Comparison of ENCODE assay signal across 10 mouse cellular contexts in the genomic region with DNA sequence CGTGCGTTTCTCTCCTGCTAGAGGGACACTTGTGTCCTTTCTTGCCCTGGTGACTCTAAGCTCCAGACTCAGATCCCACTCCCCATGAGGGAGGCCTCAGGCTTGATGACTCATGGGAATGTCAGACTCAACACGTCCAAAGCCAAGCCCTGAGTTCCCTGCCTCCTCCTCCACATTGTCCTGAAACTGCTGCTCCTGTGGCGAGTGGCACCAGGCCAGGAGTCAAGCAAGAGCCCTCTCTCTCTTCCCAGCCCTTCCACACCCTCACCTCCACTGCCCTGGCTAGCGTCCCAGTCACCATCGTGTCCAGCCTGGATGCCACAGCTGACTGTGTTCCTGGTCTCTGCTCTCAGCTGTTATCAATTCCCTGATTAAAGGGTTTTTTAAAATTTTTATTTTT.
A peak's percentile ranks its signal among the peaks of the same experiment; 100 is the strongest.
DNase-seq lines count a peak whose midpoint lies in the region; ATAC-seq and TF ChIP-seq lines count a peak whose summit lies in the region.
"Had no signal": no experiment of that assay in that cellular context is flagged by ENCODE, and none has a peak within 500 bp of the region (broad histone marks: within the 10 kb centered on the region; RNA-seq: fewer than 3 reads in every experiment).

No protein-coding gene starts in this region.

- H3K27me3 ChIP-seq in kidney, embryonic 16.5 days (ENCODE audit: insufficient read depth, low read length): no peaks in the 10 kb centered on the region
- H3K27me3 ChIP-seq in stomach, embryonic 16.5 days (ENCODE audit: control insufficient read depth, insufficient read depth, low read length): no peaks in the 10 kb centered on the region
- no peaks in the 10 kb centered on the region for H3K27me3 ChIP-seq in thymus, adult 2 months (ENCODE audit: control insufficient read depth, insufficient read depth, low read length)
- no peaks in the 10 kb centered on the region for H3K27me3 ChIP-seq in midbrain, embryonic 15.5 days (replicated peaks)
- H3K27me3 ChIP-seq: neural tube, embryonic 13.5 days had no signal

- no peak for ATAC-seq in kidney, embryonic 16.5 days (ENCODE audit: low FRiP score, low TSS enrichment)
- ATAC-seq in stomach, embryonic 16.5 days (ENCODE audit: insufficient read depth, low FRiP score): no peak
- no peak for ATAC-seq in midbrain, embryonic 15.5 days (replicated peaks)
- ATAC-seq: forebrain, postnatal 0 days had no signal

- no peak for TF ChIP-seq CTCF in thymus, adult 2 months (IDR thresholded peaks at IDR 0.05; ENCODE audit: borderline replicate concordance, control insufficient read depth, extremely low read depth, insufficient read depth, low read length, poor library complexity)

- H3K4me2 ChIP-seq in kidney, embryonic 16.5 days (replicated peaks; ENCODE audit: low read depth, low read length): no peak overlapping the region
- H3K4me2 ChIP-seq in stomach, embryonic 16.5 days (ENCODE audit: low read depth, low read length): no peak overlapping the region
- no peak overlapping the region for H3K4me2 ChIP-seq in midbrain, embryonic 15.5 days
- H3K4me2 ChIP-seq: neural tube, embryonic 13.5 days had no signal

- H3K9ac ChIP-seq in kidney, embryonic 16.5 days (replicated peaks; ENCODE audit: low read length): no peak overlapping the region
- no peak overlapping the region for H3K9ac ChIP-seq in stomach, embryonic 16.5 days (ENCODE audit: low read length)
- no peak overlapping the region for H3K9ac ChIP-seq in midbrain, embryonic 15.5 days
- H3K9ac ChIP-seq: forebrain, postnatal 0 days; neural tube, embryonic 13.5 days had no signal

- no peak for TF ChIP-seq POLR2A in thymus, adult 2 months (IDR thresholded peaks at IDR 0.05; ENCODE audit: control insufficient read depth, extremely low read depth, insufficient read depth, low read length, poor library complexity)

- H3K4me1 ChIP-seq in kidney, embryonic 16.5 days (ENCODE audit: insufficient read depth, low read length): 0 out of 2 replicates have a peak, but pooled peaks cover 2% of the 10 kb centered on the region
- peaks cover 11% of the 10 kb centered on the region for H3K4me1 ChIP-seq in stomach, embryonic 16.5 days (ENCODE audit: control insufficient read depth, insufficient read depth, low read length)
- H3K4me1 ChIP-seq in thymus, adult 2 months (replicated peaks; ENCODE audit: control insufficient read depth, insufficient read depth, low read length): no peaks in the 10 kb centered on the region
- H3K4me1 ChIP-seq in midbrain, embryonic 15.5 days: no peaks in the 10 kb centered on the region
- H3K4me1 ChIP-seq: neural tube, embryonic 13.5 days had no signal

- WGBS in kidney, embryonic 16.5 days: 53% methylated on average over 6 of the region's 6 CpGs
- 47% methylated on average over 6 of the region's 6 CpGs for WGBS in stomach, embryonic 16.5 days
- 96% methylated on average over 6 of the region's 6 CpGs for WGBS in thymus, adult 2 months
- 81% methylated on average over 6 of the region's 6 CpGs for WGBS in midbrain, embryonic 15.5 days

- DNase-seq in kidney, adult 18-20 months: peak; percentile 49
- peak; percentile 80 for DNase-seq in cerebellum, adult 9-11 months
- peak; percentile 54 for DNase-seq in kidney, postnatal 14 days
- DNase-seq in thymus, adult 2 months: no peak
- no peak for DNase-seq in layer of hippocampus, postnatal 14 days (ENCODE audit: low spot score in 2 of 2)
- DNase-seq: forebrain, postnatal 0 days had no signal

- no peaks in the 10 kb centered on the region for H3K36me3 ChIP-seq in kidney, embryonic 16.5 days (ENCODE audit: insufficient read depth, low read length)
- no peaks in the 10 kb centered on the region for H3K36me3 ChIP-seq in stomach, embryonic 16.5 days (ENCODE audit: control insufficient read depth, insufficient read depth, low read length)
- H3K36me3 ChIP-seq in thymus, adult 2 months (ENCODE audit: control insufficient read depth, insufficient read depth, low read length): no peaks in the 10 kb centered on the region
- no peaks in the 10 kb centered on the region for H3K36me3 ChIP-seq in midbrain, embryonic 15.5 days (replicated peaks)
- H3K36me3 ChIP-seq: neural tube, embryonic 13.5 days had no signal

- H3K27ac ChIP-seq in kidney, embryonic 16.5 days (ENCODE audit: low read length): no peak overlapping the region
- 0 out of 2 replicates have a peak overlapping the region, but pooled peaks have one; percentile 4 for H3K27ac ChIP-seq in stomach, embryonic 16.5 days (ENCODE audit: low read length)
- H3K27ac ChIP-seq in thymus, adult 2 months (ENCODE audit: control insufficient read depth, insufficient read depth, low read length): no peak overlapping the region
- H3K27ac ChIP-seq in midbrain, embryonic 15.5 days: no peak overlapping the region
- H3K27ac ChIP-seq: neural tube, embryonic 13.5 days had no signal

- H3K4me3 ChIP-seq in kidney, embryonic 16.5 days (ENCODE audit: low read length): no peak overlapping the region
- H3K4me3 ChIP-seq in stomach, embryonic 16.5 days (replicated peaks; ENCODE audit: low read length): no peak overlapping the region
- H3K4me3 ChIP-seq in thymus, adult 2 months (ENCODE audit: control insufficient read depth, insufficient read depth, low read length): no peak overlapping the region
- no peak overlapping the region for H3K4me3 ChIP-seq in midbrain, embryonic 15.5 days
- H3K4me3 ChIP-seq: neural tube, embryonic 13.5 days had no signal

- H3K9me3 ChIP-seq in kidney, embryonic 16.5 days (ENCODE audit: low read length): no peaks in the 10 kb centered on the region
- H3K9me3 ChIP-seq in stomach, embryonic 16.5 days (replicated peaks; ENCODE audit: control insufficient read depth, low read length): no peaks in the 10 kb centered on the region
- no peaks in the 10 kb centered on the region for H3K9me3 ChIP-seq in midbrain, embryonic 15.5 days
- H3K9me3 ChIP-seq: neural tube, embryonic 13.5 days had no signal

Comparison
In these comparisons a context has a peak if more than half of its experiments do, and no peak if none do; other contexts are left out.
1. DNase-seq: peak in kidney, adult 18-20 months (single experiment), cerebellum, adult 9-11 months (single experiment) and kidney, postnatal 14 days (single experiment); none in thymus, adult 2 months (single experiment) and layer of hippocampus, postnatal 14 days (0 of 2).